Mouse (Mus musculus): ENCODE data around the gene Ptprf.

DNA sequence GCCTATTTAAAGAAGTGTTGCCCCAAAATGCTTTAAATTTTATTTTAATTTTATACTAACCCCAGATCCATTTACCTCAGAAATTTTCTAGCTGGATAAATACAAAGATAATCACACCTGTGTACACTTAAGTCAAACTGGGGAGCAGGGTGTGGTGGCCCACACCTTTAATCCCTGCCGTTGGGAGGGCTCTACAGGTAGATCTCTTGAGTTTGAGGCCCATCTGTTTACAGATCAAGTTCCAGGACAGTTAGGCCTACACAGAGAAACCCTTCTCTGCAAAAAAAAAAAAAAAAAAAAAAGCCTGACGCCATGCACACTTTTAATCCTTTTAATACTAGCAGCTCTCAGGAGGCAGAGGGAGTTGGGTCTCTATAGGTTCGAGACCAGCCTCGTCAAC lies 44.8 kb upstream of the Ptprf start:
- TF ChIP-seq EP300 (IDR thresholded peaks at IDR 0.05; ENCODE audit: insufficient read depth, low read depth, low read length), result no peak
- TF ChIP-seq POLR2A (IDR thresholded peaks at IDR 0.05; ENCODE audit: insufficient read depth, low read length), result no peak
- TF ChIP-seq CTCF (IDR thresholded peaks at IDR 0.05; ENCODE audit: low read depth, low read length), result no peak

Data from ES-Bruce4 (cell line).